Mouse (Mus musculus) CD4-positive naive resting alpha-beta T cell, adult 76 days (primary cell): ENCODE results near the gene Chil4. TPM values are rescaled to one million over a fixed set of nuclear protein-coding genes. Genes with fewer than 3 reads are reported as not detected.

ENCODE experiments used
- total RNA-seq: library from RNA; stranded (reverse); gene quantifications from one replicate; pipeline ENCODE4 v1.2.4, GENCODE M21; 2023

Chil4 gene
- not detected for total RNA-seq

DNA sequence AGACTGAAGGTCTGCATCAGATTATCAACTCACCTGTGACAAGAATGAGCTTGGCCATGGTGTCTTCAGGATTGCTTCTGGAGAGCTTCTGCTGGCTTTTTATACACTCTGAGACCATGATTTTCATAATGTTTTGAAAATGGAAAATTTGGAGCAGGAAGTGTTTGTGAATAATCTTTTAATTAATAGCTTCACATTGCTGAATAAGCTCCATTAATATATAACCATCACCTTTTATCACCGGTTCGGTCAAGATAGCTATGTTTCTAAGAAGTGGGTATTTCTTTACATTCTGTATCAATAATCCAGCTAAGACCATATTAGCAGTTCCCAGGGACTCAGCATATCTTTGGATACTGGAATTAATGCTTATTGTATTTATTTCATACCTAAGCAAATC lies at the start of gene Chil4:
Gene Chil4 (minus strand): TSS at position 101 of the 400 bp plus-strand sequence.

DNA sequence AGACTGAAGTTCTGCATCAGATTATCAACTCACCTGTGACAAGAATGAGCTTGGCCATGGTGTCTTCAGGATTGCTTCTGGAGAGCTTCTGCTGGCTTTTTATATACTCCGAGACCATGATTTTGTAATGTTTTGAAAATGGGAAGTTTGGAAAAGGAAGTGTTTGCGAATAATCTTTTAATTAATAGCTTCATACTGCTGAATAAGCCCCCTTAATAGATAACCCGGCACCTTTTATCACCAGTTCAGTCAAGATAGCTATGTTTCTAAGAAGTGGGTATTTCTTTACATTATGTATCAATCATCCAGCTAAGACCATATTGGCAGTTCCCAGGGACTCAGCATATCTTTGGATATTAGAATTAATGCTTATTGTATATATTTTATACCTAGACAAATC lies 51.8 kb downstream of the Chil4 start, which contains the start of gene Chil3:
Gene Chil3 (minus strand): TSS at position 101 of the 400 bp plus-strand sequence.

Other genes with a start within 250 kb of the Chil4 start
- 10.5 TPM for gene Ovgp1, start 245.8 kb downstream of the Chil4 start, total RNA-seq
- 1.8 TPM for gene Pifo, start 204.9 kb downstream of the Chil4 start, total RNA-seq
- 2.4 TPM for gene Chil5, start 186.7 kb downstream of the Chil4 start, total RNA-seq
- gene Chia1, start 106.3 kb downstream of the Chil4 start, total RNA-seq = not detected
- 2.8 TPM for gene Chil3, start 51.9 kb downstream of the Chil4 start, total RNA-seq
- gene Chil6, start 186.7 kb upstream of the Chil4 start, total RNA-seq = 1.0 TPM